Mouse (Mus musculus): Measurements from ENCODE around the gene Rpp25.

- TF ChIP-seq POLR2A (IDR thresholded peaks at IDR 0.05; ENCODE audit: insufficient read depth, low read length) (peak; percentile 84), CTCF (IDR thresholded peaks at IDR 0.05; ENCODE audit: low read depth, low read length) (no peak)
These were observed 17.5 kb downstream of the Rpp25 start, which contains the start of gene Cox5a for GRCm38 (mm10) chr9:57521056-57521911.
